Mouse (Mus musculus): ENCODE measurements around the gene Atl2.

The Atl2 gene

DNA sequence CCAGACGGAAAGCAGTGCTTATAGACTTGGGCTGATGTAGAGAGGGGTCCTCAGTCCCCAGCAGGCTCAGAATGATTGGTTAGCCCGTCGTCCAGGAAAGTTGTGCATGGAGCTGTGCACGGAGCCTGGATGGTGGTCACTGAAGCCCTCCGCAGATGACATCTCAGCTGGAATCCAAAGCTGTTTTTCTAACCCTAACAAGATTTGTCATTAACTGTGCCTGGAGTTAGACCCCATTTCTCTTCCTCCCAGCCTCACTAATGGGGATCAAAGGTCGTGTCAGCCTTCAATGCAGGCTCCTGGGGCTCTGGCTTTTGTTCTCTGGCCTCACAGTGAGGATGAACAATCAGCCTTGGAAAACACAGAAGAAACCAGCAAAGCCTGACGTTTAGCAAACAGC is 77.9 kb downstream of the Atl2 start:
- DNase-seq (ENCODE audit: low spot score): no peak

DNA sequence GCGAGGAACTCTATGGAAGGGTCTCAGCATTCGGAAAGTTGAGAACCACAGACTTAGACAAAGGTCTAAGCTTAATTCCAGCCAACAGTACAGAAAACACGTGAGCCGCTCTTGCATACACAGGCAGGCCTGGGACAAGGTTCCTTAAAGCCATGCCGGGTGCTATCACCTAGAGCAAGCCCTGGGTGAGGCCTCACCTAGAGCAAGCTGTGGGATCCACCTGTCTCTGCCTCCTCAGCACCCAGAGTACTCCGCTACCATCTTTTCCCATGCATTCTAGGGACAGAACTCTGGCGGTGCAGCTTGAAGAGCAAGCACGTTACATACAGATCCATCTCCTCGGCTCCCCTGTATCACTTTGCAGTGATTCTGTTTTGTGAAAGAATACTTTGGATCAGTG is 78.4 kb downstream of the Atl2 start:
- DNase-seq (ENCODE audit: low spot score): no peak

DNA sequence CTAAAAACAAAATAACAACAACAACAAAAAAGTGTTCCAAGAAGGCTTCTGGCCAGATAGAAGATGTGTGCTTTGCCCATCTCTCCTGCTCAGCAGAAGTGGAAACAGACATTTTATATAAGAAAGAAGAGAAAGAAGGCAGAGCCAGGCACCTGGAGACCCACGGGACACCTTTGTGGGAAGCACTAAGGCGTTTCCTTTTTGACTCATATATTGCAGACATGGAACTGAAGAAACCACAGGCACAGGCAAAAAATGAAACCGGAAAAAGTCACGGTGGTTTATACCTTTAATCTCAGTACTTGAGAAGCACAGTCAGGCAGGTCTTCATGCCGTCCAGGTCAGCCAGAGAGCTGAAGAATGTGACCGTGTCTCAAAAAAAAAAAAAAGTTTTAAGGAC is 79.0 kb downstream of the Atl2 start:
- DNase-seq (ENCODE audit: low spot score): no peak

DNA sequence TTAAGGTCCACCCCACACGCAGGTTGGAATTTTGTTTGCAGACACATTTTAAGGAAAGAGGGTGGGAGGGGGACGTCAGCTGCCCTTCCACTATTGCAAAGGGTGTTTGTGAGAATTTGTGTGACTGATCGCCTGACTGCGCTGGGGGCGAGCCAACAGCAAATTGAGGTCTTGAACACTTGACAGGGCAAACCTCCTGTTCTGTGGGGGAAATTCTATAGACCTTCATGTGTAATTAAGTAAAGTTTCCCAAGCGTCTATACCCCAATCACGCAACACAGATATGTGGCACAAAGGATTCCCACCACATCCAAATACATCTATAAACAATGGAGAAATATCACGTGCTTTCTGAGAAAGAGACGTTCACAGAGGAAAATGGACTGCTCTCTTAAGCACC is 85.5 kb downstream of the Atl2 start:
- no peak for DNase-seq (ENCODE audit: low spot score)

DNA sequence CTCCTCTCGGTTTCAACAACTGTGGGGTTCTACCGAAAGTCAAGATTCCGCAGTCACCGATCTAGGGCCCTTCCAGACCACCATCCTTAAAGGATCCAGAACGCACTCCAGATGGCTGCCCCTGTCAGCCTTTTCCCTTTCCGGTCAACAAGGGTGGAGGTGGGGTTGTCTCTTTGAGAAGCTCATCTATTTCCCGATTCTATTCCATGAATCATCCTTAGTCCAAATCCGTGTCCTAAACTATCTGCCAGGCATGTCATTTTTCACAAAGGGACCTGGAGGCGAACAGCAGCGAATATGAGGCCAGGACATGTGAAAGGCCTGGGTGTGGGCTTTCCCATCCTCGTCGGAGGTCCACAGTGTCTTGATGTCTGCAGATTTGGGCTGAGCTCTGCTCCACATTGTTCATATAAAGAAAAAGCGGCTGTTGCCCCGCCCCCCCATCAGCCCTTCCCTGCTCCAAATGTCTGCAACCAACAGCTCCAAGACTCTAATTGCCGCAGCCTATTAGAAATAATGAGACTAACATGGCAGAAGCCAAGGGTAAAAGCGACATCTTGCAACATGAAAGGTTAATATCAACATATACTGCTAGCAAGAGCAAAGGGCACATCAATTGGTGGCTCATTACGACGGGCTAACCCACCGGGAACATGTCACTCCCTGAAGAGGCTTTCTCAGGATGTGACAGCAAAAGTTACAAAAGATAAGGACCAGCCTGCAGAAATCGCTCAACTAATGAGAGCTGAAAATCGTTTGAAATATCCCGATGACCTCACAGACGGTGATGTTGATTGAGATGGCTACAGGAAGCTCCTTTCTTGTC is 86.2 kb downstream of the Atl2 start:
- DNase-seq (ENCODE audit: low spot score): no peak

DNA sequence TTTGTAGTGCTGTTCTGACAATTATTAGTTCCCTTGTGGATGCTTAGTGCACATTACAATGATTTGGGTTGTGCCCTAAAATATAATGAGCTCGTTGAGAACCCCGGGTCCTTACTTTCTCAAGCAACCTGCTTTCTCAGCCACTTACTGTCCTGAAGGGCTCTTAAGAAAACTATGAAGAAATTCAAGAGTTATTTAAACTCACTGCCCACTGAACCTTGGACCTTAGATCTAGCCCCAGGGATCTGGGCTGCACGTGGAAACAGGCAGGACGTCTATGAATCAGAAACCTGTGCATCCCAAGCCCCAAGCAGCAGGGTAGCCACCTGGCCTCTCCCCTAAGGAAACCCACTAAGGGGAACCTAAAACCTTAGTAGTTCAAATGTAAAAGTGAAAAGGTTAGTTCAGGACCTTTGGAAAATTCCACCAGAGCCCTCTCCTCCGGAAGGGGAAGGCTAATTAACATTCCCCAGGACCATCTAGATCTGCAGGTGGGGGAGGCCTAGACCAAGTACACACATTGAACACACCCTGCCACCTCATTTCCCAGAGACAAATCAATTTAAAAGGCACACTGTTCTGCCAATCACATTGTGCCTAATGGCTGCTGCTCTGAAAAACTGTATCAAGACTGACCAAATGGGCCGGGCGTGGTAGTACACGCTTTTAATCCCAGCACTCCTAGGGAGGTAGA is 88.5 kb downstream of the Atl2 start:
- DNase-seq (ENCODE audit: low spot score): no peak

DNA sequence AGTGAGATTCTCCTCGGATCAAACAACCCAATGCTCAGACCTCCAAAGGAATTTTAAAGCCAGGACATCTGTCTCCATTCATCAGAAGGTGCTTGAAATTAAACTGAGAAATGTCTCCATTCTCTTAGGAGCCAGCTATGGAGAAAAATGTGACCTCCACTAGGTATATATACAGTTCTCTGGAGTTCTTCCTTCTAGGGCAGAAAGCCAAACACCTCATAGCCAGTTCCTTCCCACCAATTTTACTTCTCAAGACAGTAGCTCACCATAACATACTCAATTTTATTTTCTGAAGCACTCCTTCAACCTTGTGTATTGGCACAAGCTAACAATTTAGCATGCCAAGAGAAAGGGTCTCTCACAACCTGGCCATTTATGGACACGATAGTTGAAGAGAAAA is 91.2 kb downstream of the Atl2 start:
- DNase-seq (ENCODE audit: low spot score): no peak

DNA sequence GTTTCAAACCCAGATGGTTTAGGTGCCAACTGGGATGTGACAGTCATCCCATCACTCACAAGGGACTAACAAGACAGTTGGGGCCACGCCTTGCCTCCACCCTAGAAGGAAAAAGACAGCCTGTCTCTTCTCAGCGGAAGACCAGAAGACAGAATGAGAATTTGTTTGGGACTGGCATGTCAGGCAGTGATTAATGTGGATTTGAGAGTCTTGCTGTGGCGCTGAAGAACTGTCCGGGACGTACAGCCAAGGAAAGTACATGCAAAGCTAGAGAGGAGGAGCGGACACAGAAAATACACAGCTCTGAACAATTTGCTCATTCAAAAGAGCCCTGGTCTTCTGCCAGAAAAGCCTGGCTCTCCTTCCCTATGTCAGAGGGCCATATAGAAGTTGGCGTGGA is 93.9 kb downstream of the Atl2 start:
- DNase-seq (ENCODE audit: low spot score): no peak

DNA sequence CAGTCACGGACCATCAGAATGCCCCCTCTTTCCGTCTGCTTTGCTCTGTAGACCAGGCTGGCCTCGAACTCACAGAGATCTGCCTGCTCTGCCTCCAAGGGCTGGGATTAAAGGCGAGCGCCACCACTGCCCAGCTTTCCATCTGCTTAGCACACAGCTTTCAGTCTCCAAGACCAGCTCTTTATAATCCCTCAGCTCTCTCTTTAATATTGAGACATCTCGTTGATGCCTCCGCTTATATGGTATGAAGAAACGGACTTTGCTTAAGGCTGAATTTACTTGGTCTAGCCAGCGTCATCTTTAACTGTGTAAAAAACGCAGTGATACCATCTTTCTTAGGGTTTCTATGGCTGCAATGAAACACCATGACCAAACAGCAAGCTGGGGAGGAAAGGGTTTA is 97.1 kb downstream of the Atl2 start:
- no peak for DNase-seq (ENCODE audit: low spot score)

All from c-Kit-positive CD71-positive TER-119-positive erythroid progenitor cells, embryonic 14.5 days (primary cell).